ENCODE assay signal across 31 mouse cellular contexts in genomic region chr1:191775116-191775515, GRCm38 (mm10).
"Had no signal": no experiment of that assay in that cellular context is flagged by ENCODE, and none has a peak within 500 bp of the region (broad histone marks: within the 10 kb centered on the region; RNA-seq: fewer than 3 reads in every experiment).

No protein-coding gene starts in this region.

- DNase-seq: left cerebral cortex, postnatal 4 days; liver; liver, embryonic 13.5 days; liver, postnatal 0 days; lung, adult 18-20 months; lung, adult 2 months; lung, embryonic 14.5 days; lung, postnatal 10 days; lung, postnatal 14 days; lung, postnatal 36 days; lung, postnatal 4 days; midbrain, embryonic 14.5 days had no signal

- H3K4me1 ChIP-seq: limb, embryonic 10.5 days; limb, embryonic 12.5 days; limb, embryonic 15.5 days; liver, embryonic 12.5 days; liver, embryonic 13.5 days; liver, embryonic 15.5 days; midbrain, embryonic 13.5 days; midbrain, embryonic 15.5 days had no signal

- ATAC-seq: liver, embryonic 12.5 days; liver, postnatal 0 days; midbrain, embryonic 13.5 days; midbrain, embryonic 15.5 days; midbrain, embryonic 16.5 days had no signal

- H3K4me2 ChIP-seq: limb, embryonic 12.5 days; limb, embryonic 13.5 days; limb, embryonic 15.5 days; liver, embryonic 11.5 days; liver, embryonic 12.5 days; liver, embryonic 13.5 days; liver, embryonic 15.5 days; lung, embryonic 14.5 days; lung, embryonic 15.5 days; midbrain, embryonic 11.5 days; midbrain, embryonic 12.5 days; midbrain, embryonic 13.5 days; midbrain, embryonic 15.5 days had no signal

- H3K27me3 ChIP-seq: limb, embryonic 12.5 days; limb, embryonic 13.5 days; limb, embryonic 15.5 days; liver, embryonic 12.5 days; liver, embryonic 13.5 days; liver, embryonic 15.5 days; lung, embryonic 15.5 days; megakaryocyte, embryonic 14.5 days; midbrain, embryonic 12.5 days; midbrain, embryonic 13.5 days; midbrain, embryonic 15.5 days had no signal

- H3K9ac ChIP-seq: limb, embryonic 12.5 days; limb, embryonic 13.5 days; limb, embryonic 15.5 days; liver, embryonic 12.5 days; liver, embryonic 13.5 days; liver, embryonic 14.5 days; liver, embryonic 15.5 days; liver, postnatal 0 days; lung, embryonic 14.5 days; lung, embryonic 15.5 days; midbrain, embryonic 12.5 days; midbrain, embryonic 13.5 days; midbrain, embryonic 15.5 days had no signal

- H3K9me3 ChIP-seq: limb, embryonic 10.5 days; limb, embryonic 12.5 days; limb, embryonic 13.5 days; limb, embryonic 15.5 days; liver, embryonic 12.5 days; liver, embryonic 13.5 days; liver, embryonic 15.5 days; lung, embryonic 15.5 days; megakaryocyte, embryonic 14.5 days; midbrain, embryonic 10.5 days; midbrain, embryonic 12.5 days; midbrain, embryonic 13.5 days; midbrain, embryonic 15.5 days had no signal

- H3K27ac ChIP-seq: left cerebral cortex, adult 2 months; limb, embryonic 10.5 days; limb, embryonic 12.5 days; limb, embryonic 13.5 days; limb, embryonic 15.5 days; liver, embryonic 12.5 days; liver, embryonic 13.5 days; liver, embryonic 14.5 days; liver, embryonic 15.5 days; lung, embryonic 15.5 days; macrophage; midbrain, embryonic 10.5 days; midbrain, embryonic 12.5 days; midbrain, embryonic 13.5 days; midbrain, embryonic 15.5 days had no signal

- H3K4me3 ChIP-seq: left cerebral cortex, adult 2 months; limb, embryonic 10.5 days; limb, embryonic 12.5 days; limb, embryonic 13.5 days; limb, embryonic 15.5 days; liver, embryonic 12.5 days; liver, embryonic 13.5 days; liver, embryonic 15.5 days; lung, embryonic 15.5 days; megakaryocyte, embryonic 14.5 days; midbrain, embryonic 10.5 days; midbrain, embryonic 12.5 days; midbrain, embryonic 13.5 days; midbrain, embryonic 15.5 days; myocyte had no signal
